Mouse (Mus musculus) spleen, postnatal 14 days (tissue): ENCODE results near the gene Mrpl58.
"Not testable (repeated sequence)": the region's sequence is repeated elsewhere in the genome, so short reads cannot be mapped to it uniquely, and the experiment has no call there.

Experiments
- DNase-seq, 2 experiments: peaks; one replicate each; pipeline ENCODE4 v3.0.0; 2021 to 2022; ENCODE audit warnings: low spot score in 2 of 2

Gene Mrpl58

DNA sequence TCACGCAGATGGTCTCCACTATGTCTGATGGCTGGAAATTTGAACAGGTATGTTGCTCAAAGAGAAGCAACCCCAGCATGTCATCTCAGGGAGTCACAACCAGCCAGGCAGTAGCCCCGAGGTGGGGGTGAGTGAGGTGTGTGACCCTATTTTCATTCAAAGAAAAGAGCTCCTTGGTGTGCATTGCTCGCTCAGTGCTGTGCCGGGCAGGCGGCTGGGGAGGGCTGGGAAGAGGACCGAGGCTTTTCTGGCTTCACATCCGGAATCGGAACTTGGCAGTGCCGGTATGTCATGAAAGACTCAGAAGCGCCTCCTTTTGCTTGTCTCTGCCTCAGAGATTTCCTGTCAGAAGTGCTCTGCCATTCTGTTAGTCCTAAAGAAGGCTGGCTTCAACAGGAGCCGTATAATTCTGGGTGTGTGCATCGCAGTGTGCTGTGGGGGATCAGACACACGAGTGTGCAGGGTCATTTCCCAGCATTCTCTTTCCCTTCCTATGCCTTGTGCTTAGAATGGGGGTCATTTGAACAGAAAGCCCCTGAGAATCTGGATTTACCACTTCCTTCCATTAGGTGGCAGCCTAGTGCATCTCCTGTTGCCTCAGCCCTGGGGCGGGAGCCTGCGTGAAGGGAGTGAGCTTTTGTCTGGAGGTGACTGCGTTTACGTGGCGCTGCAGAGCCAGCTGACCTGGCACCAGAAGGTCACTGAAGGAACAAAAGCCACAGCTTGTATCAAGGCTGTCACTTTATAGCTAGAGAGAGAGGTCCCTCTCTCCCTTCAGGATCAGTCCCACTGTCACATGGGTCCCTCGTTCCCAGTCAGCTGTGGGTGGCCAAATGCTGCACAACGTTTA is 24.2 kb downstream of the Mrpl58 start:
- peak in 1 of 2 experiments; percentile 51 for DNase-seq

DNA sequence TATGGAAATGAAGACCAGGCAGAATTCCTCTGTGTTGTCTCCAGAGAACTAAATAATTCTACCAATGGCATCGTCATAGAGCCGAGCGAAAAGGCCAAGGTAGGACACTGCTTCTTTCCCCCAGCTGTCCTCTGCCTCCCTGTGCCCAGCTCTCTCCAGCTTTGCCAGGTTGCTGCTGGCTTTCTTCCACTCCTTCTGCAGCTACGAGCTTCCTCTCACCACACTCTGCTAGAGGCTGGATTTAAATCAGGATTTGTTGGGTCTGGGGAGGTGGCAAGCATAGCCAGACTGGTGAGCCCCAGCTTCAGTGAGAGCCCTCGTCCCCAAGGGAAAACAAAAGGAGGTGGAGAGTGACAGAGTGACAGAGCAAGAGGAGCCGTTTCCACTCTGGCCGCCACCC is 25.8 kb downstream of the Mrpl58 start:
- no peak for DNase-seq

DNA sequence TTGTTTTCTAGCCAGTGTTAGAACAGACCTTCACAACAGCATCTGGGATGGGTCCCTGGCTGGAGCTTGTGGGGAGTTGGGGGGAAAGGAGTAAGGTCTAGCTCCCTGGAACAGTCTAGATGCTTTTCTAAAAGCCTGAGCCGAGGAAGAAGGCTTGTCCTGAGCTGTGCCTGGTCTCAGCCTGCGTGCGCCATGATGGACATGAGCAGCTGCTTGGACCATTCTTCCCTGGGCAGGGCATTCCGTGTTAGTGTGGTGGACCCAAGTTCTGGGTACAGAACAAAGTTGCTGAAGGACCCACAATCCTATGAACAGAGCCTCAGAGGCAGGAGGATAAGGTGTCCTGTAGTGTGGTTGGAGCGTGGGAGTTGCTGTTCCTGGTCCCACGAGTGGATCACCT is 27.0 kb downstream of the Mrpl58 start:
- no peak for DNase-seq

DNA sequence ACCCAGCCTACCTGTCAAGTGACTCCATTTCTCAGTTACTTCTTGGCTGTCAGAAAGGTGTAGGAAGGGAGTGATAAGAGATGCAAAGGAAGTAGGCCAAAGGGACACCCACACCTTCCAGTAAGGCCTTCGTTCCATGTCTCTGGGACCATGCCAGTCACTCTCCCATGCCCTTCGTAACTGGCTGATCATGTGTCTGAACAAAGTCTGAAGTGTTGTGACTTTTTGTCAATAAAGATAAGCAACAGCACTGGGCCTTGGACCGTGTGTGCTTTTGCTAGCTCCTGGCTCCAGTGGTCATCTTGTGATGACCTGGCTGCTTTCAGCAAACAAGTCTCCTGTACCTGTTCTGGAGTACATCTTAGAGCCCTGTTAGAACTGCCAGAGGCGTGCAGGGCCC is 29.3 kb downstream of the Mrpl58 start:
- no peak for DNase-seq

DNA sequence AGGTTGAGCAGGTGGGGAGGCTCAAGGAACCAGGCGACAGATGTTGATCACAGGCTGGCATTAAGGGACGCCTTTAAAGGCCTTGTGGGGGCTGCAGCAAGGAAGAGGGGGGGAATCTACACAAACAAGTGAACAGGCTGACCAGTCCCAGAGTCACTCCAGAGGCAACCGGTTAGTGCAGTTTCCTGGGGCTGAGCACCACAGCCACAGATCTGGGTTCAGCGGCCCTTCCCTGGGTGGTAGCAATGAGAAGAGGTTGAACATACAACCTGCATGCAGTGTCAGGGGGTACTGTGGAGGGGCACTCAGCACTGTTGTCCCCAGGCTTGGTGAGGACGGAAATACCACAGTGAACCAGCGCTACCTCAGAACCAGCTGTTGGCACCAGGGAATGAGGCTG is 29.8 kb downstream of the Mrpl58 start:
- no peak for DNase-seq

DNA sequence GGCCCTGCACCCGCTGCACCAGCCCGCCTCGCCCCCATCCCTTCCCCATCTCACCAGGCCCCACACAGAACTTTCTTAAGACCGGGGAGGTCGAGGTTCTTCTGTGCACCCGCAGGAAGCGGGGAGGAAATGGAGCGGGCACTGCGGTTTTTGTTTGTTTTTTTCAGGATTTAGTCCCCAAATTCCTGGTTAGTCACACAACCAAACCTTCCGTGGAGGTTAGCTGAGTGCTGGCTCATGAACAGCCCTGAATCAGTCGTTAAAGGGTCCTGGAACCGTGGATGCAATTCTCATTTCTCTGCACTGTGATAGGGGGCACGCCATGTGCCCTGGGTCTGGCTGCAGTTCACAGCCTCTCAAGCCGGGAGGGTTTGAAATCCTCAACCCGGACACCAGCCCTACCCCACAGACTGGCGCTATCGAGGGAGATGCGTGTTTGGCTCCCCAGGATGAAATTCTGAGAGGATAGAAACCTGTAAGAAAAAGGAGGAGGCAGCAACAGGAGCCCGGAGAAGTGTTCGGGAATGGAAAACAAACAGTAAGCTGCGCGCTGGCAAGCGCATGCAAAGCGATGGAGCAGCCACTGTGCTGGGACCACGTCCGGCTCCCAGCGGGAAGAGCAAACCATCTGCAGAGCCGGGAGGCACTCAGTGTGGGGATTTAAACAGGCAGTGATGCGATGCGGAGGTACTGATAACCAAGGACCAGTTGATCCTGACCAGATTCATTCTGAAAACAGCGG is 32.2 kb downstream of the Mrpl58 start:
- no peak for DNase-seq

DNA sequence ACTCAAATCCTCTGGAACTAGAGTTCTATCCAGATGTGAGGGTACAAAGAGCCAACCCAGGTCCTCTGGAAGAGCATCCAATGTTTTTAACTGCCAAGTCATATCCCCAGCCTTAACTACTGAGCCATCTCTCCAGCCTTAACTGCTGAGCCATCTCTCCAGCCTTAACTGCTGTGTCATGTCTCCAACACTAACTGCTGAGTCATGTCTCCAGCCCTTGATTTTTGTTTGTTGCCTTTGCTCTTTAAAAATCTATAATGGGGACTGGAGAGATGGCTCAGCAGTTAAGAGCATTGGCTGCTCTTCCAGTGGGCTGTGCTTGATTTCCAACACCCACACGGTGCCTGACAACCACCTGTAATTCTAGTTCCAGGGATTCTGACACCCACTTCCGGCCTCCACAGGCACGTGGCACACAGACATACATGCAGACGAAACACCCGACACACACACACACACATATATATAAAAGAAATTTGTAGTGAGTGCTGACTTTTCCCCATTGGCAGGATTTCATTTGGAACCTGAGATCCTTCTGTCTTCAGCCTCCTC is 34.1 kb downstream of the Mrpl58 start:
- no peak for DNase-seq

DNA sequence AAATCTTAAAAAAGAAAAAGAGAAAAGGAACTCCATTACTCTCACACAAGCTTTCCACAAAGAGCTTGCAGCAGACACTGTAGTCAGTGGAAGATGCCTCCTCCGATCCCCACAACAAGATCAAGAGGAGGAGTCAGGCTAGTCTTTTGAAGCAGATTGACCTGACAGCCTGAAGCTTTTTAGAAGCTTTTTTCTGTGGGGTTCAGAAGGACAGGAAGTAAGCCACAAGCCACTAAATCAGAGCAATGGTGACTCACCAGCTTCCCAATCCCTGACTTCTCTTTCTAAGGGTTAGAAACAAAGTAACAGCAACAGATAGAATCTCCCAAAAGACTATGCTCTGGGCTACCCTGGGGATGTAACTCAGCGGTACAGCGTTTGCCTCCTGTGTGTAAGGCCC is 35.8 kb downstream of the Mrpl58 start:
- no peak for DNase-seq

DNA sequence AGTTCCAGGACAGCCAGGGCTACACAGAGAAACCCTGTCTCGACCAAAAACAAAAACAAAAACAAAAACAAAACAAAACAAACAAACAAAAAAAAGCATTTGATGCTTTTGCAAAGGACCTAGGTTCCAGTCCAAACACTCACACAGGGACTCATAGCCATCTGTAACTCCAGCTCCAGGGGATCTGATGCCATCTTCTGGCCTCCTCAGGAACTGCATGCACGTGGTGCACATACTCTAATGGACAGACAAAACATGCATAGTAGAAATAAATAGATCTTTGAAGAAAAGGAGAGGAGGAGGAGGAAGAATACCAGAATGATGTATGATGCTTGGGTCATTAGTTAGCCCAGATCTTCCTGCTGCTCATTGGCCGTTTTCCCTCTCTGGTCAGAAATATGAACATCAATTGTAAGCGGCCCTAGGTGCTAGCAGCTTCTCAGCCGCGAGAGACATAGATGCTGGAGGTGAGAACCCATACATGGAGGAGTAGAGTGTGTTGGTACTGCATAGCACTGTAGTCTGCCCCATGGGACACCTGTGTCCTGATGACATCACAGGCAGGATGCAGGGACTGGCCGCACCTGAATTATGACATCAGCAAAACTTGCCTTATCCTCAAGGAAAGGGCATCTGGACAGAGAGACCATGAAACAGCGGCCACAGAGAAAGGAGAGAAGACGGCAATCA is 36.5 kb downstream of the Mrpl58 start, which contains the start of gene Trim80:
Gene Trim80 (plus strand): TSS at position 640 of the 690 bp plus-strand sequence.
- no peak for DNase-seq

DNA sequence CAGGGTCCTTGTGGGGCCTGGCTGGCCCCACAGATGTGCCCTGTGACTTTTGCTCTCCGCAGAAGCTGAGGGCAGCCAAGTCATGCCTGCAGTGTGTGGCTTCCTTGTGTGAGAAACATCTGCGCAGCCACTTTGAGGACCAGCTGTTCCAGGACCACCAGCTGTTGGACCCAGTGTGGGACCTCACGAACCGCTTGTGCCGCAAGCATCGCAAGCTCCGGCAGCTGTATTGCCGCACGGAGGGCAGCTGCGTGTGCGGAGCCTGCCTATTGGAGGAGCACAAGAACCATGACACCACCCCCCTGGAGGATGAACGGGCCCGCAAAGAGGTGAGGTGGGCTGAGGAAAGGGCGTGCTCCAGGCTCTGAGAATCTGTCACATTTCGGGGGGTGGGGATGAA is 37.9 kb downstream of the Mrpl58 start:
- no peak for DNase-seq

DNA sequence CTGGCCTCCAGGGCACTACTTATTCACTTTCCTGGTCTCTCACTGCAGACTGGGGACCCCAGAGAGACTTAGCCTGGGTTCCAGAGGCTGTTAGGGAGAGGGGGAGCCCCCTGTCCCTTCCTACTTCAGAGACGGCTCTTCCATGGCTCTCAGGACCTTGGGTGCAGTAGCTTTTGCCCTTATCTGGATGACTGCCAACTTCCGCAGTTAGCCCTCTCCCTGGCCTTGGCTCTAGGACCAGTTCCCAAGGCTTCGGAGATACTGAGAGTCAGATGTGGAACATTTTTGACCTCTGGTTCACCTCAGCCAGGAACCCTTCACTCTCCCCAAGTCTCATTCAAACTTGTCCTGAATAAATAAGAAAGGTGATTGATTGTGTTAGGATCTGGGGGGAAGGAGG is 43.4 kb downstream of the Mrpl58 start:
- DNase-seq = no peak

DNA sequence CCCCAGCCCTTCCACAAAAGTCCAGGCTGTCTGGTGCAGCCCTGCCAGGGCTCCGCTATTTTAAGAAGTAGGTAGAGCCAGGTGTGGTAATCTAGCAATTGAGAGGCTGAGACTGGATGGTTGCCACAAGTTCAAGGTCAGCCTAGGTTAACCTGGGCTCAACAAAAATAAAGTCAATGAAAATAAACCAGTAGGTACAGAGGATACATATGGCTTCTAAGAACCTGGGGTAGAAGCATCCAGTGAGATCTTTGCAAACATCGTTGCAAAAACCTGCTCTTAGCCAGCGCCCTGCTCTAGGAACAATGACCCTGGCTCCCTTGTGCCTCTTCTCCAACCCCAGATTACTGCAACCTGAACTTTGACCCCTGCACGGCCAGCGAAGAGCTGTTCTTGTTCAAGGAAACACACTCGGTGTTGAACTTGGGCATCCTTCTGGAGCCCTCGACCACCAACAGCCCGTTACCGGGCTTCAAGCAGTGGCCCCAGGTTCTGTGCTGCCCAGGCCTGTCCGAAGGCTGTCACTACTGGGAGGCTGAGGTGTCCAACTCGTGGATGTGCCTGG is 43.9 kb downstream of the Mrpl58 start:
- DNase-seq = no peak

DNA sequence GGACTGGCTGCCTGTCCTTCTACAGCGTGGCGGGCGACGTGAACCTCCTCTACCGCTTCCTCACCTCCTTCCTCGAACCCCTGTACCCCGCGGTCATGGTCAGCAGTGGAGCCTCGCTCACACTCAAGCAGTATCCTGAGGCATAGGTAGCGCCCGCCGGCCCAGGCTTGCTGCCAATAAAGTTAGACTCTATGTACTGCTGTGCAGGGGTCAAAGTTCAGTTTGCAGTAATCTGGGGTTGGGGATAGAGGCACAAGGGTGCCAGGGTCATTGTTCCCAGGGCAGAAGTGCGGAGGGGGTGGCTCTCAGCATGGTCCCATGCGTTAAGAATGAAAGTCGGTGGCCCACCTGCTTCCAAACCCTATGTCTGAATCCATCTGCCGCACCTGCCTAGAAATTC is 44.5 kb downstream of the Mrpl58 start:
- no peak for DNase-seq

DNA sequence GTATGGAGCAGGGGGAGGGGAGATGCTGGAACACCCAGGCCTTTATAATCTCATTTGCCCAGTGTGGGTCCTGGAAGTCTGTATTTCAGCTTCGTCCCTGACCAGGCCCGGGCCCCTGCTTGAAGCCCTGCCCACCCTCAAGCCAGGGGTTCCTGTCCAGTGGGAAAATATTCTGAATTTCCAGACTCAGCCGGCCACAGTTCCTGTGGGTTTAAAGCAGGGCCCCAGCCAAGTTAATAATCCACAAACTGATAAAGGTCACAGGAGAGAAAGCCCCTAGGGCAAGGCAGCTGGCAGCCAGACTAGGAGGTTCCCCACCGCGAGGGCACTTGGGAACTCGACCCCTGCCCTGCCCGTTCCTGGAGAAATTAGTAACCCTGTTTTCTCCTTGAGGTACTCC is 45.4 kb downstream of the Mrpl58 start:
- no peak for DNase-seq

DNA sequence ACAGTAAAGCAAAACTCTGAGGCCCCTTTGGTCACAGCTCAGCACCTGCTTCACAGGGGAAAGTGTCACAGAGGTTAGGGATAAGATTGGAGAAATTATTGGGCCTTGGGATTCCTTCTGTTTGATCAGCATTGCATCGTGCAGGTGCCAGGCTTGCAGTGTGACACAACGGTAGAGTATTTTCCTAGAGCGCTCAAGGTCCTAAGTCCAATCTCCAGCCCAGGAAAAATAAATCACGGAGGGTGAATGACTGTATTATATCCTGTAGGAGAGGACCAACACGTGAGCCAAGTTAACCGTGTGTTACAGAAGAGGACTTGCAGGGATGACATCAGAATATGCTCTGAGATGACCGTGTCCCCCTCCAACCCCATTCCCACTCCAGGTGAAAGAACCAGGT is 46.6 kb downstream of the Mrpl58 start:
- DNase-seq = no peak

DNA sequence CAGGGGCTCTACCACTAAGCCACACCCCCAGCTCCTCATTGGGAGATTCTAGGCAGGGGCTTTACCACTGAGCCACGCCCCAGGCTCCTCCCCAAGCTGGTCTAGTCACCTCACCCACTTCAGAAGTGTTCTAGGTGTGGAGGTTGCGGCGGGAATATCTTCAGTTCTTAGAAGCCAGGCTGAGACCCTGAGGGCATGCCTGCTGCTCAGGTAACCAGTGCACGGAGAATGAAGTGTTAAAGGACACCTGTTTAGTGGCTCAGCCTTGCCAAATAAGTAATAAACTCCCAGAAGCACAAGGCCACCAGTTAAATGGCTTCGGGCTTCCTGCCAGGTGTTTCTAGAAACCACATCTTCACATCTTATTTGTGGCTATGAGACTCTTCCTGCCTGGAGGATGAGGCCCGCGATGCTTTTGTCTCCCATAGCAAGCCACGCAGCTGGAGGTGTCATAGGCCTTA is 48.3 kb downstream of the Mrpl58 start:
- DNase-seq = no peak

DNA sequence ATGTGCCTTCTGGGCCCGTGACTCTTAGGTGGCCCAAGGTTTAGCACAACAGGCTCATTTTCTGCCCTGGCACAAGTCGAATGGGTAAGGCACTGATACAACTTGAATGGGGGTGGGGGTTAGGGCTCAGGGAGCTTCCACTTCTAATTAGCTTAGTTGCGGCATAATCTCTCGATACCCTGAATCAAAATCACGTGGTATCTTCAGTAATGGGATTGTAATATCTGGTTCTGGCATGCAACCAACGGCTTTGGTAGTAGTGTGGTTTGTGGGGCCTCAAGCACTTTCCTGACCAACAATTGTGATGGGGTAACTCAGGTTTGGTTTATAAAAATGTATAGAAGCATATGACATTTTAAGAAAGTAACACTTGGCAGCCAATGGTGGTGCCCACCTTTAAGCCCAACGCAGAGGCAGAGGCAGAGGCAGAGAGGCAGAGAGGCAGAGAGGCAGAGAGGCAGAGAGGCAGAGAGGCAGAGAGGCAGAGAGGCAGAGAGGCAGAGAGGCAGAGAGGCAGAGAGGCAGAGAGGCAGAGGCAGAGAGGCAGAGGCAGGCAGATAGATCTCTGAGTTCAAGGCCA is 48.8 kb downstream of the Mrpl58 start:
- no peak for DNase-seq

DNA sequence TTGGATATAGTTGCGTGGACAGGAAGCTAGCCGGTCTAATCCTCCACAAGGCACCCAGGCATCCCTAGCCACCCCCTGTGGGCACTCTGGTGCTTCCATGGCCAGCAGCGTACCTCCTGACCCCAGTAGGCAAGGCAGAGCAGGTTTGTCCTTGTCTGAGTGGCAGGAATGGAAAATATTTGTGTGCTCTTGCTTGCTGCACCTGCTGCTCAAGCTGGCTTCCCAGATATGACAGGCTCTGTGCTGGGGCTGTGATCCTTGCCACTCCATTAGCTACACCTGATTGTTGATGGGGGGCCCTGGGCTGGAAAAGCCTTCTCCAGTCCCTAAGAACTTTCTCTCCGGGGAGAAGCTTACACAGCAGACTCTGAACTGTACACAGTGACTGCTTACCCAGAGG is 49.8 kb downstream of the Mrpl58 start:
- DNase-seq = no peak

DNA sequence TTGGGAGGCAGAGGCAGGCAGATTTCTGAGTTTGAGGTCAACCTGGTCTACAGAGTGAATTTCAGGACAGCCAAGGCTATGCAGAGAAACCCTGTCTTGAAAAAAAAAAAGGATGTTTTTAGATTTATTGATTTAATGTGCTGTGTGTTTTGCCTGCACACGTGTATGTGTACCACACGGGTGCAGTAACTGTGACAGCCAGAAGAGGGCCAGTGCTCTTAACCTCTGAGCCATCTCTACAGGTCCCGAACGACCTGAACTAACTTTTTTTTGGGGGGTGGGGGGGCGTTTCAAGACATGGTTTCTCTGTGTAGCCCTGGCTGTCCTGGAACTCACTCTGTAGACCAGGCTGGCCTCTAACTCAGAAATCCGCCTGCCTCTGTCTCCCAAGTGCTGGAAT is 51.3 kb downstream of the Mrpl58 start:
- DNase-seq = not testable (repeated sequence)

DNA sequence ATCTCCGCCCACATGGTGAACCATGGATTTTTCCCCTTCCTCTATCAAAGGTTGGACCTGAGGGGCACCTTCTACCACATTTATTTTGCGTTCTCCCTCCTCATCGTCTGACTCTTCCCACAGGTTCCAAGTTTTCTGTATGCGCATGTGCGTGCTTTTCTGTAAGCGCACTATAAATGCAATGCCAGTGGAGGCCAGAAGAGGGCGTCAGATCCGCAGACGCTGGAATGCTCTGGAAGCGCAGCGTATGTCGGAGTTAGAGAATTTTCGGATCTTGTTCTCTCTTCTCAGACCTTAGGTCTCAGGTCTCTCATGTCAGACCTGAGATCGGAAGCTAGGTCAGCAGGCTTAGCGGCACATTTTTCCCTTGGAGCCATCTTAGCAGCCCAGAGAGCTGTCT is 52.1 kb downstream of the Mrpl58 start:
- no peak for DNase-seq

DNA sequence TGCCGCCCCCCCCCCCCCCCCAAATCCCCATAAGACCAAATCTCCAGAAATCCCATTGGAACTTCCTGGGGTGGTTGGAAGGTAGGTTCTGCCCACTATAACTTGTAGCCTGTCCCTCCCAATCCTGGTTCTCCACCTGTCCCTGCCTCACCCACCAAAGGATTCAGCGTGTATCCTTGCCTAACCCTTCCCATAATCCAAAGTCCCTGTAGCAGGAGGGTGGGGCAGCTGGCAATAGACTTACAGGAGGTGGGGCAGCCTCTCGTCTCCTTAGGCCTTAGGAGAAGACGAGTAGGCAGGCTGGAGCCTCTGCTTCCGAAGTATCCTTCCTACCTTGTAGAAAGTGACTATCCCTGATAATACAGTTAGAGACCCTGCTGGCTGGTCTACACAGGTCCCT is 52.6 kb downstream of the Mrpl58 start:
- DNase-seq = no peak
